7 mouse cellular contexts compared by ENCODE assay signal in genomic region chr2:125123477-125123852, GRCm38 (mm10). TPM values are rescaled to one million over a fixed set of nuclear protein-coding genes. Genes with fewer than 3 reads are reported as not detected.
DNase-seq lines count a peak whose midpoint lies in the region; ATAC-seq lines count a peak whose summit lies in the region.

TSS of gene Myef2 (minus strand) at chr2:125123661.

- DNase-seq in adrenal gland, postnatal 14 days = peak; percentile 90
- peak; percentile 89 for DNase-seq in embryo, embryonic 9.5 days (ENCODE audit: extremely low spot score)
- peak; percentile 41 for DNase-seq in kidney, adult 11 months
- DNase-seq in spleen, adult 18-20 months = peak; percentile 68 to 84

- peak within 1 kb of the TSS; percentile 80 for H3K4me3 ChIP-seq in limb, embryonic 13.5 days
- peak within 1 kb of the TSS; percentile 84 for H3K4me3 ChIP-seq in midbrain, embryonic 15.5 days

- peak within 1 kb of the TSS; percentile 86 for H3K27ac ChIP-seq in limb, embryonic 13.5 days
- H3K27ac ChIP-seq in midbrain, embryonic 15.5 days = peak within 1 kb of the TSS; percentile 98

- peaks cover 3% of the 10 kb centered on the region; the same call in 1 of the 2 replicates for H3K36me3 ChIP-seq in limb, embryonic 13.5 days
- H3K36me3 ChIP-seq in midbrain, embryonic 15.5 days (replicated peaks) = no peaks in the 10 kb centered on the region

- peaks cover 17% of the 10 kb centered on the region for H3K4me1 ChIP-seq in limb, embryonic 13.5 days
- H3K4me1 ChIP-seq in midbrain, embryonic 15.5 days = peaks cover 28% of the 10 kb centered on the region

- H3K4me2 ChIP-seq in limb, embryonic 13.5 days (replicated peaks) = peak within 1 kb of the TSS; percentile 63
- peak within 1 kb of the TSS; percentile 68 for H3K4me2 ChIP-seq in midbrain, embryonic 15.5 days

- 0 out of 2 replicates have a peak, but pooled peaks cover 4% of the 10 kb centered on the region for H3K27me3 ChIP-seq in limb, embryonic 13.5 days
- H3K27me3 ChIP-seq in midbrain, embryonic 15.5 days (replicated peaks) = no peaks in the 10 kb centered on the region

- H3K9ac ChIP-seq in limb, embryonic 13.5 days = peak within 1 kb of the TSS; percentile 97
- peak within 1 kb of the TSS; percentile 99 for H3K9ac ChIP-seq in midbrain, embryonic 15.5 days

- WGBS in limb, embryonic 13.5 days = under 1% methylated on average over 43 of the region's 48 CpGs
- under 1% methylated on average over 45 of the region's 48 CpGs for WGBS in midbrain, embryonic 15.5 days

- H3K9me3 ChIP-seq in limb, embryonic 13.5 days = no peaks in the 10 kb centered on the region
- H3K9me3 ChIP-seq in midbrain, embryonic 15.5 days = no peaks in the 10 kb centered on the region

- peak; percentile 91 for ATAC-seq in granulocyte monocyte progenitor cell, adult 5-6 weeks (replicated peaks; ENCODE audit: poor library complexity, severe bottlenecking)
- ATAC-seq in limb, embryonic 13.5 days (ENCODE audit: low FRiP score, low read depth) = peak; percentile 89
- ATAC-seq in midbrain, embryonic 15.5 days (replicated peaks) = peak; percentile 90

RNA-seq across cellular contexts. Expression of gene Myef2, which starts in this region (rescaled TPM):
- total RNA-seq in adrenal gland, postnatal 14 days (2021) = 37.3 and 37.7 TPM in 2 replicates
- 14.4 and 22.0 TPM in 2 replicates for total RNA-seq in granulocyte monocyte progenitor cell, adult 5-6 weeks (2014; fragmentation: Nextera tagmentation)
- 30.2 and 43.0 TPM in 2 replicates for total RNA-seq in granulocyte monocyte progenitor cell, adult 5-6 weeks (2017)
- 116 and 118 TPM in 2 replicates for polyA plus RNA-seq in limb, embryonic 13.5 days (2015; fragmentation: Nextera tagmentation; extraction: Ambion mirVana)
- polyA plus RNA-seq in midbrain, embryonic 15.5 days (2015; fragmentation: Nextera tagmentation; extraction: Ambion mirVana) = 184 and 201 TPM in 2 replicates

Comparison
In these comparisons a context has a peak if more than half of its experiments do, and no peak if none do; other contexts are left out.
1. Peak in every context shown above with its lines: DNase-seq, ATAC-seq, H3K4me3 ChIP-seq and H3K27ac ChIP-seq.